Mouse (Mus musculus): Measurements from ENCODE around the gene Thsd4. TPM values are rescaled to one million over a fixed set of nuclear protein-coding genes. Genes with fewer than 3 reads are reported as not detected.

Thsd4 gene
- total RNA-seq, 4 experiments from 2014 or later: 3.7 to 4.8 (median 4.2) TPM

DNA sequence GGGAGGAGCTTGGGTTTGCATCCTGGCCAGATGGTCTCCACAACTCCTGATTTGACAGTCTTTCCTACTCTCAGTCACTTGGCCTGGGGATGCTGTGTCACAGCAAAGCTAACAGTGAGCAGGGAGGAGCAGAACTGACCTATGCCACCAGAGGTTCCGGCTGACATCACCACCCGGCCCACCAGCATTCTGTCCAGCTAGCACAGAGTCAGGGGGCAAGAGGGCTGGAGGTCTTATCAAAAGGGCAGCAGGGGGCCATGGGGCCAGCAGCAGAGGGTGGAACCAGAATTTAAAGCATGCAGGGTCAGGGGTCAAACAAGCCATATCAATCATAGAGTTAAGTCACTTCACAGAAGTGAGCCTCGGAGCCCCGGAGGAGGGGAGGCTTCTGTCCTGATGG, 4.7 kb downstream of the Thsd4 start:
- DNase-seq (ENCODE audit: low spot score): no peak

DNA sequence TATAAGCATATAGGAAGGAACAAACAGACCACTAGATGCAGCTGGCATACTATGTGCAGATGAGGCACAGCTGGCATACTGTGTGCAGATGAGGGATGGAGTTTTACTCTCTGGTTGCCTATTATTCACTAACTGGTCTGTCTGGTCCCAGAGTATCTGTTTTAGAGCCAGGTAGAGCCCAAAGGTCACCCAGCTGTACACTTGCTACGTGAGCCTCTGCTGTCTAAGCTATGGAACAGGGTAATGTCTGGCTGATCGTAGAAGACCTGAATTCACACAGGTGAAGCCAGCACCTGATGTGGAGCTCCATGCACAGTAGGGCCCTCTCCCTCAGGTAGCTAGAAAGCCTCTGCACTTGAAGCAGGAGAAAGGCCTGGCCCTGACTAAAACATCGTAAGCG, 5.5 kb downstream of the Thsd4 start:
- DNase-seq (ENCODE audit: low spot score): no peak

DNA sequence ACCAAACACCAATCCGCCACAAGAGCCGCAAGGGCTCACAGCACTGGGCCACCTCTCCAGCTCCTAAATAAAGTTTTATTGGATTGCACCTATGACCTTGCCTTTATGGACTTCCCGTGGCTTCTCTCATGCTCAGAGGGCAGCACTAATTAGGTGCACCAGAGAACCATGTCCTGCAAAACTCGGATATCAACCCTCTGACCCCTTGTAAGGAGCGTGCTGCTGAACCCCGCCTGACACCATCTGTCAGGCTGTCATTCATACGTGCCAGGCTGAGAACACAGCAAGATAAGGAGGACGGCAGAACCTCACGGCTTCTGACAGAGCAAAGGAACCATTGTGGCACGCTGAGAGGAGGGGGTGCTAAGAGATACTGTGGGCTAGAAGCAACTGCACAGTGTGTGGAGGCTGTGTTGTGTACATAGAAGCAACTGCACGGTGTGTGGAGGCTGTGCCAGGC, 8.5 kb downstream of the Thsd4 start:
- DNase-seq (ENCODE audit: low spot score): no peak

DNA sequence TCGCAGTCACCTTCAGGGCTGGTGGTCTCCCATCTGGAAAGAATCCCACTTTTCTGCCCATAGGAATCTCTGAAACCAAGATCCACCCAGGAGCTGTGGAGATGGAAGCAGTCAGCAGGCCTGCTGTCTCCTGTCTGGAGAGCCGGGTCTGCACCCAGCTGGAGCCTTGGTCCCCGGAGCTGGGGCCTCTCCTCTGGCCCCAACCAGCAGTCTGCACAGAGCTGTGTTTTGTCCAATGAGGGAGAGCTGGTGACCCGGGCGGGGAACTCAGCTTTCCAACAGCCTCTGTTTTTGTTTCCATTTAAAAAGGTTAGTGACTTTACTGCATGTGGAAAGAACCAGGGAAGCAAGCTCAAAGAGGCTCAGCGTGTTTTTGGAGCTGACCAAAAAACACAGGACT, 11.0 kb downstream of the Thsd4 start:
- DNase-seq (ENCODE audit: low spot score): no peak

DNA sequence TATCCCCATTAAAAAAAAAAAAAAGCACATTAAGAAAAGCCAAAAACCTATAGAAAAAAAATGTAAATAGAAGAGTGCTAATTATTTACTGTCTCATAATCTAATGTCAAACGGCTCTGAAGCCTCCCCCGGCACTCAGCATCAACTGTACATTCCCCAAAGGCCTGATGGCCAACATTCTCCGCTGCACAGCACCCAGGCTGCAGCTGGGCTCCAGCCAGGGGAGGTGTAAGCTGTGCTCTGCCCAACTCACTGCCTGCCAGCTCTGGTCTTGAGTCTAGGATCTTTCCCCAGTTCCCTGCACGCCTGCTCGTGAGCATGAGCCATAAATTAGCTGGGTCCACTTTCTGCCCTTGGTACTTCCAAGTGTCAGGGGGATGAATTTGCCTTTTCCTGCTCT, 15.7 kb downstream of the Thsd4 start:
- DNase-seq (ENCODE audit: low spot score): no peak

DNA sequence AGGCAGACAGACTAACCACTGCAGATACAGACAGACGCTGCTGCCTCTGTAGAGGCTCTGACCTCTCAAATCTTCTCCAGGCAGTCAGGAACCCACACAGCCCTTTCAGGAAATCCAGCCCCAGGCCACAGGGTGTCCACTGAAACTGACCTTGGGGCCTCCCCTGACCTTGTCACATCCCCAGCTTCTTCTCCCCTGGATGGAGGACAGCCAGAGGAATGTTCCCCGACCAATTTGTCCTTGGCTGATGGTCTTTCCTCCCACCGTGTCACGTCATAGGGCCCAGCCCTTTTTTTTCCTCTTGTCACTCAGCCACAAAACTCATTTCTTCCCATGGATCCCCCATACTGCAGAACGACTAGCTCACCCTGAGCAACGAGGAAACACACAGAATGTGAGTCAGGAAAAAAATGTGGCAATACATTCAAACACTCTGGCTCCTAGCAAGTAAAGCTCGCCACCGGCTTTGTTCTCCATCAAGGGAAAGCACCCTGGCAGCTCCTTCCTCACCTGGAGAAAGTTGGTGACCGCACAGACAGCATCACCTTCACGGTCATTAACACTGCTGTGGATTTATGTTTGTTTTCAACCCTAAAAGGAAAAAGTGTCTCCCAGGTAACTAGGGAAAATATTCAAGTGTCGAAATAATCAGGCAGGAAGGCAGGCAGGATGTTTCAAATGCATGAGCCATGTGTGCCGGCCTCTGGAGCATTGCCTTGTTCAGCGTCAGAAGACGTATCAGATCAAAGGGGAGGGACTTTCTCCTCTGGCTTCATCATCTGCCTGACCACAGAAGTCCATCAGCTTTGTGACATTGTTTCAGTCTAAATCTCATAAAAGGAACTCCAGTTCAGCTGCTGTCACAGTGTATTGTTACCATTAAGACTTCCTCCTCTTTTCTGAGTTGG, 17.2 kb downstream of the Thsd4 start:
- no peak for DNase-seq (ENCODE audit: low spot score)

DNA sequence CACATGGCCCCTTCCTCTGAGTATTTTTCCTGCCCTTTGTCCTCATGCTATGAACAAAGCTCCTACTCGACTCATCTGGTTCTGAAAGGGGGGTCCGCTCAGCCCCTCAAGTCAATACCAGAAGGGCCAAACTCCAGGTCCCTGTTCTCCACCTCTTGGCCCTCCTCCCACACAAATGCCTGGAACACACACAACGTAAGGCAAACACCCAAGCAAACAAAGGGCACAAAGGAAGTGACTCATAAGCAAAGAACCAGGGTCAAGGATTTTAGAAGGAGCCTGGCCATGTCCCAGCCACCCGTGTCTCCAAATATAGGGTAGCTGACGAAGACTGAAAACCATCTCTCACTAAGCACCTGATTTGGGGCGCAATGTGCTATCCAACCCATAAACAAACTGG, 19.6 kb downstream of the Thsd4 start:
- DNase-seq (ENCODE audit: low spot score): no peak

DNA sequence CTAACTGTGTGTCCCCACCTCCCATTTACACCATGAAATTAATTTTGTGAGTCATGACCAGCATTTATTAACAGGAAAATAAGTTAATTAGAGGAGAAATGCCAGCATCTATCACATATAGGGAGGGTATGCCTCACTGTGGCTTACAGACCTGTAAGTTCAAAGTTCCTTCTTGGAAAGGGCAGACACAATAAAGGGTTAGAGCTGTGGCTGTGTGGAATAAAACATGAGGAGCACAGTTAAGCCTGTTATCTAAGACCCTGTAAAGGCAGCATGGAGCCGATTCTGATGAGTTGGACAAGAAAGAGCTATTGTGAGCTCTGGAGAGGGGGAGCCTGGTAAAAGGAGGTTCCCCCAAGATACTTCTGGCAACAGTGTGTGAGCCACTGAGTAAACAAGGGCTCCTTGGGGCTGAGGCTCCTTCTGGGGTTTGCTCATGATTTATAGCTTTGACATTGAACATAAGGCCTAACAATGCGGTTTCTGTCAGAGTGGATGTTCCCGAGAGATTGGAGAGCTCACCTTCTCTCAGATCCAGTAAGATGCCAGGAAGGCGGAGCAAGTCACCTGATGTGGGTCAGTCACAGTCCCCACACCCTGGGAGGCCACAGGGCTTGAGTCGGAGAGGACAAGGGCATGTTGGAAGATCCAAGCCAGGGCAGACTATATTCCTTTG, 20.2 kb downstream of the Thsd4 start:
- DNase-seq (ENCODE audit: low spot score): no peak

DNA sequence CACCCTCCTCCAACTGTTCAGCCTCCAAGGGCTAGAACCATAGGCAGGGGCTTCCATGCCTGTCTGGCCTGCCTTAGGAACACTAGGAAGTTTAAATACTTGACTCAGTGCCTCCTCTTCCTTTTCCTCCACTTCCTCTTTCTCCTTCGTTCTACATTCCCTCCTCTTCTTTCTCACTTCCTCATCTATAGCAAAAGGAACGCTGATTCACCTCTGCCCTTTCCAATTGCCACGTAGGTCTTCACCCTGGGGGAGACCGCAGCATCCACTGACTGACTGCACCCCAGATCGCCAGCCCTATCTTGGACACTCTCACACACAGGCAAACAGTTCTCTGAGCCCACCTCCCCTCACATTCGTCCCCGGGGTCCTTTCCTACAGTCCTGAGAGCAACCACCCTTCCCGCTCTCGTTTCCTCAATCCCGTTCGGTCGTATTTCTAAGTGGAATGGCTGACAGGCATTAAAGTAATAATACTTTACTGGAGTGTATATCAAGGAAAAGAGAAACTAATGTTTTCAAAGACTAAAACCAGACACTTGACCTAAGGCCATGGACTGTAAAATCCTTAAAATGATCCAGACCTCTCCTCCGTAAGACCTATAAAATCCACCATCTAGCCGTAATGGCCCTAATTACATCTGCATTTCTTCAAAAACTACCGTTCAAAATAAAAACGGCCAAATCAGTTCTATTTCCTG, 29.4 kb downstream of the Thsd4 start:
- DNase-seq (ENCODE audit: low spot score): no peak

DNA sequence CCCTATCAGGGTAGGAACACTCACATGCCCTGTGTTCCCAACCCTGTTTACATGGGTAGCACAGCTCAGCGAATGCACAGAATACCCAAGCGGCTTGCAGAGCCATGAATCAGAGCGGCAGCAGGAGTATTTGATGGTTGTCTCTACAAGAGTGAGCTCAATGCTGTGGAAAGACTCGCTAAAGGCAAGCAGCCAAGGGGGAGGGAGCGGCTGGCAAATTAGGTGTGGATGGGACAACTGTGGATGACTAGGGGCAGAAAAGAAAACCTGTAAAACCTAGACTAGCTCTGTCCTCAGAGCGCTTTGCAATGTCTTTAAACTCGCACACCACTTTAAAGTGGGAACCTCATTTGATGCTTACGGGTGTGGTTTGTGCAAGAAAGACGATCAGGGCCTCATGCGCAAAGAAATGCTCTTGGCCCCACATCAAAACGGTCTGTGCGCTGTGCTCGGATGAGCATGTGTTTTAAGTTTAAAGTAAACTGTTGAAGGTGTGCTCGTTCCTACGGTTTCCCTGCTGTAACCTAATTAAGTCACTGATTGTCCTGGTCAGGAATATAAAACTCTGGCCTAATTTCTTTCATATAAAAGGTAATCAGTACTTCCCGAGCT, 30.3 kb downstream of the Thsd4 start:
- no peak for DNase-seq (ENCODE audit: low spot score)

DNA sequence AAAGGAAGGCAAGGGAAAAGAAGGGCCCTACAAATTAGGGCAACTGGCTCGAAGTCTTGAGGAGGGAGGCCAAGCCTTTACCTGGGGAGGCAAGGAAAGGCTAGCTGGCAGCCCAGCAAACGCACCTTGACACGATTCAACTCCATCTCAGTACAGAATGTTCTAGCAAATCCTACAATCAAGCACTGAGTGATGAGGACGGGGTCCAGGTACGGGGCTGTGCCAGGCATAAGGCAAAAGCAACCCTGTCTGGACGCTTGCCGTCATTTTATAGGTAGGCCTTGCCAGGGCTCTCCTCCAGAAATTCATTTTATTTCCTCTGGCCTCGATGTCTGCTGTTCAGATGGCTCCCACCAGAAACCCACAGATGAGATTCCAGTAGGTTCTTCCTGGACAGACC, 30.8 kb downstream of the Thsd4 start:
- no peak for DNase-seq (ENCODE audit: low spot score)

DNA sequence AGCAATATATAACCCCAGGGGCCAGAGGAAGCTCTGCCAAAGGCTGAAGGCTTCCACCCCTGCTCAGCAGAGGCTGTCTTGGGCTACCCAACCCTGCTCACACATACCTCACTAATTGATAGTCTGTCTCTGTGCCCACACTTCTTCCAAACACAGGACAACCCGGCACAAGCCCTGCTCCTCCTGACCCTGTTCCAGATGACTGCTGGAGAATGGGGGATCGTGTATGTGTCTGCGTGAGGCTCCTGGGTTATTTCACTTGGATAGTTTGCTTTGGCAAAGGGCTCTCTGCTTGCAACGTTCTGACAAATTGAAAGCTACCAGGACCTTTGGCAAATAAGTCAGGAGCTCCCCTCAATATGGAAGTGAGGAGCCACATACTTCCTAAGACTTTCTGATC, 33.0 kb downstream of the Thsd4 start:
- DNase-seq (ENCODE audit: low spot score): no peak

DNA sequence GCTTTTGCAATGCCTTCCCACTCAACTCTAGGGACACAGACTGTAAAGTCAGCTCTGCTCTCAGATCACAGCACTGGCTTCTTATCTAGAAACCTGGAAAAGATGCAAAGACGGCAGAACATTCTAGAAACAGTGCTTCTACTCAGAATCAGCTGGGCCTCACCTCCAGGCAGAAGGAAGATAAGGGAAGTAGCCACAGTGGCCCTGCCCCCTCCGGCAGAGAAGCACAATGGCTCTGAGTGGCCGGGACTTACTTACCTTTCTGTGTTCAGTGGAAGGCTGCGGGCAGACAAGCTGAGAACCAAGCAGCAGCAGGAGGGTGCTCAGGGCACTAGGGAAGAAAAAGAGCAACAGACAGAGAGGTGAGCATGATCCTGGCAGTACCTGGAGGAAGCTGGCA, 39.7 kb downstream of the Thsd4 start:
- DNase-seq (ENCODE audit: low spot score): no peak

DNA sequence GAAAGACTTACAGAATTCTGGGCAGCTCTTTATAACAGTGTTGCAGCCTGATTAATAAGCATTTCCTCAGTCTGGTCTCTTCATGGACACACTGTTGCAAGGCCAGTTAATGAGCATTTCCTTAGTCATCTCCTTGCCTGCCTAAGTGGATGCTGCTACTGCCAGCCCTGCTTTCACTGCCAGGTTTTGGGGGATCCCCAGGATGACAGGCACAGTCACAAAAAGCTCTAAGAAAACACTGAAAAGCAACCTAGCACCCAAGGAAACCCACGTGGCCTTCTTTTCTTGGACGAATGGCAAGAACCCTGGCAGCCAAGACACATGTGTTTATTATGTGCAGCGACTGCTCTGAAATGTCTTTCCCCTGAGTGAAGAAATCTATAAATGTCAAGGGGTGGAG, 41.8 kb downstream of the Thsd4 start:
- no peak for DNase-seq (ENCODE audit: low spot score)

DNA sequence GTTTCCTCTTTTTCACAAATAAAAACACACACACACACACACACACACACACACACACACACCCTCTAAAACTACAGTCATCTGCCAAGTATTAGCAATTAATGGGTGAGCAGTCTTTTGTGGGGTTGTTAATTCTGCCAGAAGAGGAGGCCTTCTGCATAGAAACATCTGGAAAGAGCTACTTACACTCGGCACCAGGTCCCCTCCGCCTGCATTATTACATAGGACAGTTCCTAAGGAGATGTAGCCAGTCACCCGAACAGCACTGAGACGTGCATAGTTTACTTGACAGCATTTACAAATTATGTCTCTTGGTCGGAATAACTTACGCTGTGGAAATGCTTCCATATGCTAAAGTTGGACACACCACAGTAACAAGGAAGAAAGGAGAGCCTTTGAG, 43.0 kb downstream of the Thsd4 start:
- no peak for DNase-seq (ENCODE audit: low spot score)

DNA sequence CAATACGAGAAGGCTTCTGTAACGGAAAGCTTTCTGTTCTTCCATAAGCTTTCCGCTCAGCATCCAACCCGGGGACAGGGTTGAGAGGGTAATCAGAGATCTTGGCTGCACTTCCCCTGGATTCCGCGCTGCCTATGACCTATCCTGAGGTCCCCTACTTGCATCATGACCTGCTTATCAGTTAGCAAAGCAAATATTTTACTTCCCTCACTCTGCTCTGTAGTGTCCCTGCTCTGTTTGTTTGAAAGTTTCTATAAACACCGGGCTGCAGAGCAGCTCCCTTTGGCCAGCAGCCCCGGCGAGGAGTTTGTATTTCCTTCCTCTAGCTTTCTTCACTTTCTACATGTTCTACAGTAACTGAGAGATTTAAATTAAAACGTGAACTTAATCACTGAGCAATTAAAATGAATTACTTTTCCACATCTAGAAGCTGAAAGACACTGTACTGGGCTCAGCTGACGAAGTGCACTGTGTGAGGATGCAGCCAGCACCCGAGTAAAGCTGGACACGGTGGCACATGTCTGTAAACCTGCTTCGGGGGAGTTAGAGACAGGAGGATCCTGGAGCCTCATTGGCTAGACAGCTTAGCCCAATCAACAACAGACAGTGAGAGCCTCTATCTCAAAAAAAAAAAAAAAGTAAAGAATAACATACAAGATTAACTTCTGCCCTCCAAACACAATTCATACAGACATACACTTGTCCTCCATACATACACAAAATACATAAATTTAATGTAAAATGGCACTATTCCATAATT, 43.7 kb downstream of the Thsd4 start:
- no peak for DNase-seq (ENCODE audit: low spot score)

DNA sequence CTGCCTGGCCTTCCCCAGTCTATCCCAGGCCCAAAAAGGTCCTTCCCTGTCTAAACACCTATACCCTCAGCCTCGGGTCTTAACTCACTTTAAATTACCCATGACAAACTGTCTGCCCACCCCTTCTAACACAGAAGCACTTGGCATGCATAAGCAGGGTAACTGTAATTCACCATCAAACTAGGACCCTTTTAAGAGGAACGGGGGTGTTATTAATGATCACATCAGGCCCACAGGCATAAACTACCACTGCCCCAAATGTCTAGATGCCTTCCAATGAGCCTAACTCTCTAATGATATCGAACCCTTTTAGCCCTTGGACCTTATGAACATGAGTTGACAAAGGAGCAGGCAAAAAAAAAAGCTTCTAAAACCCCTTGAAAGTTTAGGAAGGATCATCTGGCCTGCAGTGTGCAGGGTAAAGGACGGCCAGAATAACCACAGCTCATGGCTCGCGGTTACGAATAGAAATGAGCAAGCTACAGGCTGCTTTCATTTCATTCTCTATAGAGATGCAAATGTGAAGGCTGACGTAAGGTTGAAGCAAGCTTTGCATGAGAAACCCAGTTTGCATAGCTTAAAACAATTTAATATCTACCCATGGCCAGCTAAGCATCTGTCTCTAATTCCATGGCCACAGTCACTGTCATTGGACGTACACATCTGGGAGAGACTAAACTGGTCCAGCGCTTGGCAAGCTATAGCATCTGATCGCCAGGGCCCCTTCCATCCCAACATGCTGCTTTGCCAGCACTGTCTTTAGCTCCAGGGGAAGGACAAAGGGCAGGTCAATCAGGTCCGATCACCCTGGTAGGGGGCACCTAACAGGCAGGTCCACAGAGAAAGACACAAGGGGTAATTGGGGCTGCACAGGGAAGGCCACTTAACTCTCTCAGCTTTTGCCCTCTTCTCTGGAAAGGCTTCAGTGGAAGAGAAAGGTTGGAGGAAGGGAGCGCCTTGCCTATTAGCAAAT, 61.5 kb downstream of the Thsd4 start:
- DNase-seq (ENCODE audit: low spot score): no peak

DNA sequence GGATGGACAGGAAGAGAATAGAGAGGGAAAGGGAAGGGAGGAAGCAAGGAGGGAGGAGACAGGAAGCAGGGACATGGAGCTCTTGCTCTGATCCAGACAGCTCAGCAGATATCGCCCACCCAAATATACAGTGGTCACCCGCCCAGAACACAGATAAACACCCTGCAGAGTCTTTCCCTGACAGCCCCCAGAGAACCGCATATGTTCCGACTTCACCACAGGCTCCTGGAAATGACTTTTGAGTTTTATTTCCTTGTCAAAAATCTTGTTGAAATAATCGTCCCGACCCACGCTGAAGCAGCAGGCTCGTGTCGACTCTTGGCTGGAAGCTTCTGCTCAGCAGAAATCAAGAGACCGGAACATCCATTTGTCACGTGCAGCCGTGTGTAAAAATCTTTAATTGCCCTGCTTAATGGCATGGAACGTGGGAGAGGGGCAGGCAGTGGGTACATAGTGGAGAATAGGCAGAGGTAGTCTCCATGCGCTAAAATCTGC, 63.3 kb downstream of the Thsd4 start:
- no peak for DNase-seq (ENCODE audit: low spot score)

DNA sequence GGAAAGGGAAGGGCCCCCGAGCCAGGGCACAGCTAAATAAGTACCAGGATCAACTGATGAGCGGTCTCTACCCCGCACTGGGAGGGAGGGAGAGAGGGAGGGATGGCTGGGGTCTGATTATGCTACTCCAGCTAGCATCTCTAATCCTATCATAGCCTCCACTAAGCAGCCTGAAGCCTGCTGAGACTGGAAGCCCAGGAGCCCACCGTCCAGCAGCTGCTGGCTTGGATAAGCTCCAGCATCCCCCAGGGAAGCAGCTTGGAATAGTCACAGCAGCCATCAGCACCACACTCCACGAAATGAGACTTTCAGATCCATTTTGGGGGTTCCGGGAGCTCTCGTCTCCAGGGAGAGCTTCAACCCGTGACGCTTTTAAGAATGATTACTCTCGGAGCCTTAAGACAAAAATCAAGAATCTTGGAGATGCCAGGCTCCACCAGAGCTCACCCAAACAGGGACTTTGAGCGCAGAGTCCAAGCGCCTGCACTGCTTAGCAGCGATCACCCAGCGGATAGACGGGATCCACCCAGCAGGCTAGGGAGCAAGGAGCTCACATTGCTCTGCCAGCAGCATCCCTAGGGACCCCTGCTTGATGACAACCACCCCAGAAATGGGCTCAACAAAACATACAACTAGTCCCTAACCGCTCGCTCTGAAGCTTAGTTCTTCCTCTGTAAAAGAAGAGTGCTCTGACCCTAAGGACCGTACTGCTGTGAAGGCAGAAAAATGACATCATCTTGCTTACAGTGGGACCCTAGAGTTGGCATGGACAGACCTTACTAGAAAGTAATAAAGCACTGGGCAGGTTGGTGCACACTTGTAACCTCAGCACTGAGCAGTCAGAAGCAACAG, 64.3 kb downstream of the Thsd4 start:
- DNase-seq (ENCODE audit: low spot score): peak; percentile 37
